Mouse (Mus musculus): ENCODE data around the gene Serpina11.

- TF ChIP-seq POLR2A (IDR thresholded peaks at IDR 0.05; ENCODE audit: borderline replicate concordance, extremely low read depth, insufficient read depth, insufficient read length, poor library complexity, severe bottlenecking) = no peak
- TF ChIP-seq CTCF (IDR thresholded peaks at IDR 0.05; ENCODE audit: borderline replicate concordance, extremely low read depth, insufficient read depth, insufficient read length) = no peak
Measured at GRCm38 (mm10) chr12:103985868-103986267, 3.9 kb downstream of the Serpina11 start.
